Mouse (Mus musculus): Measurements from ENCODE around the gene Hsp90ab1.

DNA sequence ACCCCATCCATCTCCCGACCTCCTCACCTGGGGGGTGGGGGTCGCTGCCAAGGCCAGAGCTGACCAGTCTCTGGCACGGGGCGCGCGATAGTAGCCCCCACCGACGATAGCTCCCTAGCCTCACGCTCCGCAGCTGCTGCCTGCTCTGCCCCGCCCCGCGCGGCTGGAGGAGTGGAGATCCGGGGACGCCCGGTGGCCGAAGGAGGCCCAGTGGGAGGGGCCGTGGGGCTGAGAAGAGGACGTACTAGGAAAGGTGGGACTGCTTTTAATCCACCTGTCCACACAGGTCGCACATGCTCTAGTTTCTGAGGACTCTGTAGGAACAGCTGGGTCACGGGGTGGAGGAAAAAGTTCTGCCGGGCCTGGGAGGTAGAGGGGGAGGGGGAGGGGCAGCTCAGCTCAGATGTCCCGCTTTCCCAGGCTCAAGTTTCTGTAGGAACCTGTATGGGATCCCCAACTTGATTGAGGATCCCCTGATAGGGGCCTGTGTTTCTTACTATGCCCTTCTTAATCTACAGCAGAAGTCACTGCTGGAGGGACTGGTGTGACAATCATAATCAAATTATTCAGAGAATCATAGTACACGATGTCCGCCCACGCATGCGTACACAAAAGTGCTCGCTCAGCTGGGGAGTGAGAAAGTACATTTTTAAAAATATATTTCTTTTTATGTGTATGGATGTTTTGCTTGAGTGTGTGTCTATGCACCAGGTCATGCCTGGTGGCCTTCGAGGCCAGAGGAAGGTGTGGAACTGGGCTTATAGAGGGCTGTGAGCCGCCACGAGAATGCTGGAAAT, 26.6 kb upstream of the Hsp90ab1 start, which contains the start of gene Slc29a1:
- peak; percentile 77 for TF ChIP-seq POLR2A (IDR thresholded peaks at IDR 0.05; ENCODE audit: insufficient read length, low read depth)
- peak in 2 of 3 experiments; percentile 81 to 88 for TF ChIP-seq MYOD1 (IDR thresholded peaks at IDR 0.05; ENCODE audit: control insufficient read depth in 1 of 3, insufficient read length in 2 of 3, low read depth in 2 of 3)
- TF ChIP-seq REST (IDR thresholded peaks at IDR 0.05; ENCODE audit: insufficient read depth, insufficient read length) = no peak
